Mouse (Mus musculus): ENCODE data around the gene Caml. TPM values are rescaled to one million over a fixed set of nuclear protein-coding genes. Genes with fewer than 3 reads are reported as not detected.
A peak's percentile ranks its signal among the peaks of the same experiment; 100 is the strongest.
"Not testable (repeated sequence)": the region's sequence is repeated elsewhere in the genome, so short reads cannot be mapped to it uniquely, and the experiment has no call there.

Caml gene
- polyA plus RNA-seq, 1 experiment from 2014 or later, result 73.2 TPM

- Histone ChIP-seq H3K9me3 (no peaks in the 10 kb centered on the region), H3K4me3 (replicated peaks) (peak within 1 kb of the TSS; percentile 84), H3K27ac (peak within 1 kb of the TSS; percentile 50; the same call in 1 of the 2 replicates), H3K4me1 (peaks cover 12% of the 10 kb centered on the region), H3K36me3 (replicated peaks) (peaks cover 42% of the 10 kb centered on the region), H3K4me2 (peak within 1 kb of the TSS; percentile 78), H3K27me3 (no peaks in the 10 kb centered on the region), H3K9ac (peak within 1 kb of the TSS; percentile 87)
- WGBS, result 10% methylated on average over 50 of the region's 51 CpGs
- ATAC-seq (ENCODE audit: low FRiP score), result peak; percentile 85
These were observed 23.0 kb upstream of the Caml start, which contains the start of gene B4galt7 for GRCm38 (mm10) chr13:55599566-55600540. TSS of gene B4galt7 (plus strand) at chr13:55599896.

DNA sequence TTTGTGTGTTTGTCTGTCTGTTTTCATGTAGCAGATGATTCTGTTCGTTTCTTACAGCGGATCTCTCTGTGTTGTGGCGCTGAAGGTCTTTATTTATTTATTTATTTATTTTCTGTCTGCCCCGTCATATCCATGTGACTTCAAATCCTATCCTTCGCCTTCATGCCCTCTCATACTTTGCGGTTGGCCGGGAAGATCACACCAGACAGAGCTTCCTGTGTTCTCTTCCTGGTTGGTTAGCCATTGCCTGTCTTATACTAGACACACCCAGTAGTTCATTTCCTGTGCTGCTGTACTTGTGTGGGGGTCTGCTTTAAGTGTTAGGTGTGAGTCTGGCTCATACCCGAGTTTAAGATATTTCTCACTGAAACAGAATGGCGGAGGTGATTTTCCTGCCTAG lies 22.1 kb upstream of the Caml start:
- Histone ChIP-seq H3K36me3 (replicated peaks) (peaks cover 37% of the 10 kb centered on the region), H3K27ac (no peak overlapping the region)

DNA sequence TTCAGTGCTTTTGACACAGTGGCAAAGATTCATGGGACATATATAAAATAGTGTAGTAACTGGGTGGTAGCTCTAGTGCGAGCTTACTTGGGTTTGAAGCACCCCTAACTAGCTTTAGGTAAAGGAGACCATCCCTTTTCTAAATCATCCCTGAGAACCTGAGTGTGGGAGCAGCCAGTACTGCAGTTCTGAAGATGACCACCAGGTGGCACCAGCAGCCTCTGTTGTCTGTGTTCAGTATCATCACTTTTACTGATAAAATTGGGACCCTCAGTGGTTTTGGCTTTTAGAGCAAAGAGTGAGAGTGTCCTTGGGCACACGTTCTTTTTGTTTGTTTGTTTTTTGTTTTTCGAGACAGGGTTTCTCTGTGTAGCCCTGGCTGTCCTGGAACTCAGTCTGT lies 21.2 kb upstream of the Caml start:
- Histone ChIP-seq H3K4me2 (no peak overlapping the region; the same call in 1 of the 2 replicates), H3K9me3 (no peaks in the 10 kb centered on the region), H3K4me1 (peaks cover 12% of the 10 kb centered on the region), H3K4me3 (replicated peaks) (no peak overlapping the region), H3K36me3 (replicated peaks) (peaks cover 28% of the 10 kb centered on the region), H3K27me3 (no peaks in the 10 kb centered on the region), H3K9ac (no peak overlapping the region), H3K27ac (no peak overlapping the region)
- 12% methylated on average over 3 of the region's 3 CpGs for WGBS
- no peak for ATAC-seq (ENCODE audit: low FRiP score)

More for the DNA sequence above, 22.1 kb upstream of the Caml start:
- Histone ChIP-seq H3K4me2 (peak overlapping the region; percentile 78), H3K9ac (peak overlapping the region; percentile 87), H3K9me3 (no peaks in the 10 kb centered on the region), H3K4me3 (replicated peaks) (peak overlapping the region; percentile 84), H3K27me3 (no peaks in the 10 kb centered on the region), H3K4me1 (peaks cover 12% of the 10 kb centered on the region)
- no peak for ATAC-seq (ENCODE audit: low FRiP score)
- 23% methylated on average over 9 of the region's 9 CpGs for WGBS

- H3K36me3 ChIP-seq (replicated peaks), result peaks cover 33% of the 10 kb centered on the region
- peaks cover 8% of the 10 kb centered on the region for H3K4me1 ChIP-seq
- H3K27me3 ChIP-seq, result no peaks in the 10 kb centered on the region
- H3K4me2 ChIP-seq, result no peak overlapping the region
- no peak overlapping the region for H3K9ac ChIP-seq
- no peak overlapping the region for H3K27ac ChIP-seq
- H3K4me3 ChIP-seq (replicated peaks), result no peak overlapping the region
- WGBS, result 95% methylated on average over 3 of the region's 3 CpGs
- no peaks in the 10 kb centered on the region for H3K9me3 ChIP-seq
- ATAC-seq (ENCODE audit: low FRiP score), result no peak
These were observed 18.2 kb upstream of the Caml start for GRCm38 (mm10) chr13:55604606-55605005.

- peaks cover 41% of the 10 kb centered on the region for H3K36me3 ChIP-seq (replicated peaks)
- no peak overlapping the region for H3K9ac ChIP-seq
These were observed 15.7 kb upstream of the Caml start for GRCm38 (mm10) chr13:55606899-55607623.

DNA sequence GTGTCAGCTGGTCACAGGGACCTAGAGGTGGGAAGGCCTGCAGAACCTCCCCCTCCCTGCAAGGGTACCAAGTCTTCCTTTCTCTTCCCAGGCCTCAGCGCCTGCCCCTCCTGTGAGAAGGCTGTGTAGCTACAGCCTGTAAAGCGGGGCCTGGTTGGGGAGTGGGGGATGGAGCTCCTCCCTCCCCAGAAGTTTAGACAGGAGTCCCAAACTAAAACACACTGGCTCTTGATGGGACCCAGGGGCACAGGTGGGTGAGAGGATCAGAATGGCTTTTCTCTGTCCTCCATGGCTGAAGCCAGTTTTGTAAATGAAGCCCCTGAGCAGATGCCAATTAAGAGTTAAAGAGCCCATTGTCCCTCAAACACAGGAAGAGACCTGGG lies 15.2 kb upstream of the Caml start:
- no peak overlapping the region for H3K4me2 ChIP-seq
- H3K36me3 ChIP-seq (replicated peaks), result peaks cover 41% of the 10 kb centered on the region
- H3K9ac ChIP-seq, result no peak overlapping the region
- H3K4me1 ChIP-seq, result no peaks in the 10 kb centered on the region
- H3K9me3 ChIP-seq, result no peaks in the 10 kb centered on the region
- ATAC-seq (ENCODE audit: low FRiP score), result no peak
- 84% methylated on average over 2 of the region's 2 CpGs for WGBS
- no peaks in the 10 kb centered on the region for H3K27me3 ChIP-seq
- no peak overlapping the region for H3K27ac ChIP-seq
- no peak overlapping the region for H3K4me3 ChIP-seq (replicated peaks)

More at GRCm38 (mm10) chr13:55606899-55607623, 15.7 kb upstream of the Caml start:
- no peak overlapping the region for H3K4me3 ChIP-seq (replicated peaks)
- 88% methylated on average over 10 of the region's 10 CpGs for WGBS
- no peak overlapping the region for H3K4me2 ChIP-seq
- no peak for ATAC-seq (ENCODE audit: low FRiP score)
- H3K9me3 ChIP-seq, result no peaks in the 10 kb centered on the region
- H3K4me1 ChIP-seq, result no peaks in the 10 kb centered on the region
- no peak overlapping the region for H3K27ac ChIP-seq
- H3K27me3 ChIP-seq, result no peaks in the 10 kb centered on the region

DNA sequence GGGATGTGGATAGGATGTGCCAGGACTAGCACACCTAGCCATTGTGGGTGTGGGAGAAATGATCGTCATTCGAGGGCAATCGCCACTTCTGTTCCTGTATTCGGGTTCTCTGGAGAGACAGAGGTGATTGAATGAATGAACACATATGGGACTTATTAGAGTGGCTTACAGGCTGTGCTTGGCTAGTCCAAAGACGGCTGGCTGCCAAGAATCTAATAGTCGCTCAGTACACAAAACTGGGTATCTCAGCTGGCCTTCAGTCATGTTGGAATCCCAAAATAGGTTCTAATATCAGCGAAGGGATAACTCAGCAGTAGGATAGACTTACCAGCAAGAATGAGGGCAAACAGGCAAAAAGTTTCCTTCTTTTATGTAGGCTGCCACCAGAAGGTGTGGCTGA lies 10.8 kb upstream of the Caml start:
- Histone ChIP-seq H3K36me3 (replicated peaks) (peaks cover 31% of the 10 kb centered on the region), H3K9ac (no peak overlapping the region), H3K27ac (no peak overlapping the region), H3K27me3 (no peaks in the 10 kb centered on the region), H3K4me3 (replicated peaks) (no peak overlapping the region), H3K9me3 (no peaks in the 10 kb centered on the region), H3K4me2 (no peak overlapping the region), H3K4me1 (no peaks in the 10 kb centered on the region)
- ATAC-seq (ENCODE audit: low FRiP score), result no peak
- WGBS, result 89% methylated on average over 7 of the region's 7 CpGs

GRCm38 (mm10) chr13:55613471-55613870 lies 9.3 kb upstream of the Caml start:
- no peak overlapping the region for H3K4me3 ChIP-seq (replicated peaks)
- H3K4me2 ChIP-seq, result no peak overlapping the region
- no peak overlapping the region for H3K9ac ChIP-seq
- 53% methylated on average over 5 of the region's 5 CpGs for WGBS
- no peak for ATAC-seq (ENCODE audit: low FRiP score)
- H3K4me1 ChIP-seq, result no peaks in the 10 kb centered on the region
- H3K9me3 ChIP-seq, result no peaks in the 10 kb centered on the region
- peaks cover 18% of the 10 kb centered on the region for H3K36me3 ChIP-seq (replicated peaks)
- no peaks in the 10 kb centered on the region; the same call in 1 of the 2 replicates for H3K27me3 ChIP-seq
- no peak overlapping the region for H3K27ac ChIP-seq

DNA sequence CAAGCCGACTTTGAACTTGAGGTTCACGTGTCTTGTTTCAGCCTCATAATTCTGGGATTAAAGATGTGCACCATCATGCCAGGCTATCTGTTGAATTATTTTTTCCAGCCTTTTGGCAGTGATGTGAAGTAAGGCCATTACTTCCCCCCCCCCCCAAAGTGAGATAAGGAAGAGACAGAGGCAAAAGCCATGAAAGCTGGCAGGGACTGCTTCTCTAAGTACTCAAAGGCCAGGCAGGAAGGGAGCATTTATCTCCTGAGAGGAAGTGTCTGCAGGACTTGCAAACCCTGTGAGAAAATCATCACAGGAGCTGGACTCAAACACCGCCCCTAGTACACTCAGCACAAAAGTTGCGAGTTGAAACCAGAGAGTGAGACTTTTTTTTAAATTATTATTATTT lies 3.5 kb upstream of the Caml start:
- Histone ChIP-seq H3K9me3 (no peaks in the 10 kb centered on the region), H3K4me3 (replicated peaks) (no peak overlapping the region), H3K27ac (no peak overlapping the region), H3K9ac (no peak overlapping the region), H3K27me3 (no peaks in the 10 kb centered on the region; the same call in 1 of the 2 replicates), H3K4me2 (no peak overlapping the region), H3K4me1 (peaks cover 14% of the 10 kb centered on the region), H3K36me3 (replicated peaks) (no peaks in the 10 kb centered on the region)
- no peak for ATAC-seq (ENCODE audit: low FRiP score)
- WGBS, result 93% methylated on average over 4 of the region's 4 CpGs

GRCm38 (mm10) chr13:55620275-55620674 lies 2.5 kb upstream of the Caml start:
- no peak for ATAC-seq (ENCODE audit: low FRiP score)
- no peaks in the 10 kb centered on the region; the same call in 1 of the 2 replicates for H3K27me3 ChIP-seq
- H3K9me3 ChIP-seq, result no peaks in the 10 kb centered on the region
- peaks cover 8% of the 10 kb centered on the region; the same call in 1 of the 2 replicates for H3K36me3 ChIP-seq (replicated peaks)
- H3K4me1 ChIP-seq, result peaks cover 23% of the 10 kb centered on the region
- no peak overlapping the region for H3K4me3 ChIP-seq (replicated peaks)
- H3K9ac ChIP-seq, result no peak overlapping the region
- H3K4me2 ChIP-seq, result no peak overlapping the region
- 93% methylated on average over 2 of the region's 2 CpGs for WGBS
- H3K27ac ChIP-seq, result no peak overlapping the region

DNA sequence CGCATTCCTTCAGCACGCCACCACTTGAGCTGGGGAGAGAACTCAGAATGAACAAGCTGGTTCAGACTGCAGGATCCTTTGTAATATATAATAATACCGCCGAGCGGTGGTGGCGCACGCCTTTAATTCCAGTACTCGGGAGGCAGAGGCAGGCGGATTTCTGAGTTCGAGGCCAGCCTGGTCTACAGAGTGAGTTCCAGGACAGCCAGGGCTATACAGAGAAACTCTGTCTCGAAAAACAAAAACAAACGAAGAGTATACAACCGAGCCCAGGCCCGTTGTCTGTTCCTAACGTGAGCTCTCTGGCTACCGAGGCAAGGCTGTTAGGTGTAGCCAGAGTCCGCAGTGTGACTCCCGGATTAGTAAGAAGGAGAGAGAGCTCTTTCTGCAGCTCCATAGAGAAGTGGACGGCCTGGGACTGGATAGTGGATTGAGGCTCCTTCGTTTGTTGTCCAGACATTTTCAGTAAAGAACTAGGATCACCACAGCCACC lies 603 bp upstream of the Caml start:
- peak overlapping the region; percentile 88; the same call in 1 of the 2 replicates for H3K27ac ChIP-seq
- peaks cover 23% of the 10 kb centered on the region for H3K36me3 ChIP-seq (replicated peaks)
- H3K9ac ChIP-seq, result peak overlapping the region; percentile 83
- peaks cover 24% of the 10 kb centered on the region for H3K4me1 ChIP-seq
- not testable (repeated sequence) for H3K27me3 ChIP-seq; H3K9me3 ChIP-seq; ATAC-seq (ENCODE audit: low FRiP score)
- H3K4me3 ChIP-seq (replicated peaks), result peak overlapping the region; percentile 87
- 31% methylated on average over 20 of the region's 20 CpGs for WGBS
- H3K4me2 ChIP-seq, result peak overlapping the region; percentile 79

GRCm38 (mm10) chr13:55634639-55635127 lies 11.9 kb downstream of the Caml start, which contains the start of gene Ddx46:
TSS of gene Ddx46 (plus strand) at chr13:55635027.
- Histone ChIP-seq H3K36me3 (replicated peaks) (peaks cover 48% of the 10 kb centered on the region), H3K27me3 (no peaks in the 10 kb centered on the region), H3K4me3 (replicated peaks) (peak within 1 kb of the TSS; percentile 88), H3K27ac (no peak within 1 kb of the TSS), H3K9me3 (no peaks in the 10 kb centered on the region), H3K4me1 (peaks cover 19% of the 10 kb centered on the region), H3K9ac (peak within 1 kb of the TSS; percentile 86), H3K4me2 (peak within 1 kb of the TSS; percentile 71)
- peak; percentile 92 for ATAC-seq (ENCODE audit: low FRiP score)
- WGBS, result 8% methylated on average over 30 of the region's 30 CpGs

Measured in forebrain, embryonic 12.5 days (tissue).